Mouse (Mus musculus) spleen, postnatal 14 days (tissue): ENCODE data around the gene Twf1.

Experiments
- DNase-seq, 2 experiments: peaks; one replicate each; pipeline ENCODE4 v3.0.0; 2021 to 2022; ENCODE audit warnings: low spot score in 2 of 2

Gene Twf1

GRCm38 (mm10) chr15:94572746-94573145, 16.9 kb downstream of the Twf1 start:
- DNase-seq = no peak

GRCm38 (mm10) chr15:94571501-94571900, 18.2 kb downstream of the Twf1 start:
- DNase-seq = no peak

GRCm38 (mm10) chr15:94568496-94569182, 21.1 kb downstream of the Twf1 start:
- DNase-seq = no peak

- no peak for DNase-seq
Measured at GRCm38 (mm10) chr15:94565854-94566253, 23.8 kb downstream of the Twf1 start.

GRCm38 (mm10) chr15:94564909-94565308, 24.8 kb downstream of the Twf1 start:
- no peak for DNase-seq

GRCm38 (mm10) chr15:94558895-94559656, 30.6 kb downstream of the Twf1 start:
- DNase-seq = no peak

GRCm38 (mm10) chr15:94557442-94557841, 32.2 kb downstream of the Twf1 start:
- peak; percentile 60 to 78 for DNase-seq

GRCm38 (mm10) chr15:94553536-94553935, 36.2 kb downstream of the Twf1 start:
- DNase-seq = no peak

- DNase-seq = no peak
Measured at GRCm38 (mm10) chr15:94544844-94545243, 44.8 kb downstream of the Twf1 start.

GRCm38 (mm10) chr15:94544052-94544636, 45.5 kb downstream of the Twf1 start:
- no peak for DNase-seq

- peak; percentile 83 to 85 for DNase-seq
Measured at GRCm38 (mm10) chr15:94543409-94544051, 46.2 kb downstream of the Twf1 start, which contains the start of the genes Pus7l and Irak4. Gene Pus7l (minus strand): TSS chr15:94543547. Gene Irak4 (plus strand): TSS chr15:94543643.

GRCm38 (mm10) chr15:94542567-94543408, 46.9 kb downstream of the Twf1 start:
- DNase-seq = no peak

- DNase-seq = no peak
Measured at GRCm38 (mm10) chr15:94539296-94539695, 50.4 kb downstream of the Twf1 start.

GRCm38 (mm10) chr15:94535521-94535920, 54.2 kb downstream of the Twf1 start:
- DNase-seq = no peak

GRCm38 (mm10) chr15:94532956-94533355, 56.7 kb downstream of the Twf1 start:
- no peak for DNase-seq

- no peak for DNase-seq
Measured at GRCm38 (mm10) chr15:94532306-94532705, 57.4 kb downstream of the Twf1 start.

- DNase-seq = no peak
Measured at GRCm38 (mm10) chr15:94530519-94530918, 59.2 kb downstream of the Twf1 start.
